Mouse (Mus musculus) CH12.LX (cell line): ENCODE results near the gene Rtn4rl1. TPM values are rescaled to one million over a fixed set of nuclear protein-coding genes. Genes with fewer than 3 reads are reported as not detected.

Experiments used
- DNase-seq: peaks from one replicate; pipeline ENCODE4 v3.0.0-alpha.2; 2013; ENCODE audit errors: extremely low read depth
- H3K27ac ChIP-seq: 2 replicates; pipeline ENCODE4 v1.5.1; 2012; ENCODE audit warnings: low read depth, mild to moderate bottlenecking, control low read depth, moderate library complexity; ENCODE audit not compliant: insufficient read depth
- H3K27me3 ChIP-seq: replicated peaks from 2 replicates; pipeline ENCODE3; 2012; ENCODE audit warnings: inconsistent platforms
- H3K36me3 ChIP-seq, 2 experiments: replicated peaks in 1 of 2; 2 replicates each; pipeline versions ENCODE3 to v1.6.1; 2012; ENCODE audit warnings: inconsistent platforms in 1 of 2, low read length in 1 of 2, mild to moderate bottlenecking in 1 of 2, mixed read lengths in 1 of 2, moderate library complexity in 1 of 2; ENCODE audit not compliant: control insufficient read depth in 1 of 2, insufficient read depth in 1 of 2
- H3K4me1 ChIP-seq, 2 experiments: 2 replicates each; pipeline ENCODE4 v1.6.1; 2012; ENCODE audit warnings: inconsistent platforms in 1 of 2, moderate library complexity in 1 of 2; ENCODE audit not compliant: insufficient read depth in 2 of 2, control insufficient read depth in 1 of 2
- H3K4me2 ChIP-seq: 2 replicates; pipeline ENCODE4 v1.6.1; 2012; ENCODE audit warnings: low read depth, mild to moderate bottlenecking, control low read depth; ENCODE audit not compliant: poor library complexity, insufficient read depth, severe bottlenecking
- H3K4me3 ChIP-seq, 3 experiments: fragments of 150-350 bp in 1 of 3; sonication (generic) in 1 of 3; replicated peaks in 1 of 3; 2 replicates each; pipeline versions ENCODE3 to v1.5.1; 2011 to 2012; ENCODE audit warnings: low read depth in 2 of 3, low read length in 2 of 3, mild to moderate bottlenecking in 2 of 3, moderate library complexity in 2 of 3, control low read depth in 1 of 3, improper control_type of control experiment in 1 of 3, inconsistent platforms in 1 of 3, mixed read lengths in 1 of 3; ENCODE audit not compliant: poor library complexity in 1 of 3
- H3K79me2 ChIP-seq: replicated peaks from 2 replicates; pipeline ENCODE4 v1.6.1; 2012; ENCODE audit warnings: mild to moderate bottlenecking, moderate library complexity; ENCODE audit not compliant: control insufficient read depth, poor library complexity, insufficient read depth, severe bottlenecking; ENCODE audit errors: extremely low read depth
- H3K9ac ChIP-seq: 2 replicates; pipeline ENCODE4 v1.6.1; 2012; ENCODE audit warnings: low read depth, mild to moderate bottlenecking, control low read depth, moderate library complexity; ENCODE audit not compliant: insufficient read depth
- H3K9me3 ChIP-seq: replicated peaks from 2 replicates; pipeline ENCODE3; 2012; ENCODE audit warnings: low read length, inconsistent platforms, mixed read lengths
- CHD1 ChIP-seq: IDR thresholded peaks from 2 replicates; pipeline ENCODE4 v1.6.1; 2012; ENCODE audit warnings: low read depth, low read length, improper control_type of control experiment, inconsistent platforms
- E2F4 ChIP-seq: IDR thresholded peaks from 2 replicates; pipeline ENCODE4 v1.6.1; 2011; ENCODE audit warnings: low read depth, low read length, improper control_type of control experiment; ENCODE audit not compliant: insufficient replicate concordance
- ELF1 ChIP-seq: IDR thresholded peaks from 2 replicates; pipeline ENCODE4 v1.6.1; 2014; ENCODE audit warnings: low read depth, mild to moderate bottlenecking, inconsistent platforms, low read length, improper control_type of control experiment
- JUND ChIP-seq: conservative IDR thresholded peaks from 2 replicates; pipeline ENCODE4 v1.6.1; 2011; ENCODE audit warnings: low read depth, low read length, improper control_type of control experiment
- MAX ChIP-seq: IDR thresholded peaks from 2 replicates; pipeline ENCODE4 v1.6.1; 2011; ENCODE audit warnings: low read length, improper control_type of control experiment
- MYC ChIP-seq: IDR thresholded peaks from 2 replicates; pipeline ENCODE4 v1.6.1; 2011; ENCODE audit warnings: low read depth, mild to moderate bottlenecking, improper control_type of control experiment, low read length
- PAX5 ChIP-seq: IDR thresholded peaks from 2 replicates; pipeline ENCODE4 v1.6.1; 2012; ENCODE audit warnings: low read length, inconsistent platforms, mixed read lengths
- POLR2A ChIP-seq: IDR thresholded peaks from 2 replicates; pipeline ENCODE4 v1.6.1; 2011; ENCODE audit warnings: low read depth, mild to moderate bottlenecking, improper control_type of control experiment, low read length
- POLR2AphosphoS2 ChIP-seq: IDR thresholded peaks from 2 replicates; pipeline ENCODE4 v1.6.1; 2011; ENCODE audit warnings: low read depth, low read length, improper control_type of control experiment
- RCOR1 ChIP-seq: conservative IDR thresholded peaks from 2 replicates; pipeline ENCODE4 v1.6.1; 2012; ENCODE audit warnings: low read depth, mild to moderate bottlenecking, inconsistent platforms, low read length, improper control_type of control experiment
- SMC3 ChIP-seq: IDR thresholded peaks from 2 replicates; pipeline ENCODE4 v1.6.1; 2011; ENCODE audit warnings: low read depth, low read length, improper control_type of control experiment
- UBTF ChIP-seq: IDR thresholded peaks from 2 replicates; pipeline ENCODE4 v1.6.1; 2012; ENCODE audit warnings: low read depth, mild to moderate bottlenecking, inconsistent platforms, low read length, improper control_type of control experiment, moderate library complexity
- USF2 ChIP-seq: conservative IDR thresholded peaks from 2 replicates; pipeline ENCODE4 v1.6.1; 2011; ENCODE audit warnings: low read depth, low read length, improper control_type of control experiment
- ZC3H11A ChIP-seq: IDR thresholded peaks from 2 replicates; pipeline ENCODE4 v1.6.1; 2012; ENCODE audit warnings: low read depth, mild to moderate bottlenecking, inconsistent platforms, low read length, improper control_type of control experiment
- ZKSCAN1 ChIP-seq: IDR thresholded peaks from 2 replicates; pipeline ENCODE4 v1.6.1; 2012; ENCODE audit warnings: low read depth, inconsistent platforms, low read length, improper control_type of control experiment, borderline replicate concordance
- ZNF384 ChIP-seq: IDR thresholded peaks from 2 replicates; pipeline ENCODE4 v1.6.1; 2012; ENCODE audit warnings: low read depth, low read length, improper control_type of control experiment, inconsistent platforms
- dilution Hi-C: fragments of 300-500 bp; cut with MboI; formaldehyde crosslinking; loops from 2 replicates; pipeline ENCODE4 v1.14.3; 2020; ENCODE audit warnings: low sequenced_read_pairs; ENCODE audit not compliant: extremely low pct_unique_long_range_greater_than_20kb, extremely low pct_ligation_motif_present
- in situ Hi-C: fragments of 300-500 bp; cut with MboI; formaldehyde crosslinking; loops from 3 replicates; pipeline ENCODE4 v1.14.3; 2019; ENCODE audit warnings: low sequenced_read_pairs, low pct_ligation_motif_present, low pct_unique_long_range_greater_than_20kb, mixed read lengths
- polyA plus RNA-seq: library from polyadenylated mRNA; unstranded; fragments of >175 nt; gene quantifications from 2 replicates; pipeline ENCODE4 v1.2.1, GENCODE M21; 2012; ENCODE audit warnings: low read depth; ENCODE audit not compliant: insufficient read length
- total RNA-seq, 2 experiments: library from RNA; depleted of rRNA; stranded (reverse); fragments of 300-350 nt in 1 of 2; fragments of >200 nt in 1 of 2; gene quantifications; 2 replicates each; pipeline ENCODE4 v1.2.3; 2012 to 2014

The Rtn4rl1 gene
- total and polyA plus RNA-seq, 3 experiments, result 0.04 to 0.09 TPM; not detected in 1

DNA sequence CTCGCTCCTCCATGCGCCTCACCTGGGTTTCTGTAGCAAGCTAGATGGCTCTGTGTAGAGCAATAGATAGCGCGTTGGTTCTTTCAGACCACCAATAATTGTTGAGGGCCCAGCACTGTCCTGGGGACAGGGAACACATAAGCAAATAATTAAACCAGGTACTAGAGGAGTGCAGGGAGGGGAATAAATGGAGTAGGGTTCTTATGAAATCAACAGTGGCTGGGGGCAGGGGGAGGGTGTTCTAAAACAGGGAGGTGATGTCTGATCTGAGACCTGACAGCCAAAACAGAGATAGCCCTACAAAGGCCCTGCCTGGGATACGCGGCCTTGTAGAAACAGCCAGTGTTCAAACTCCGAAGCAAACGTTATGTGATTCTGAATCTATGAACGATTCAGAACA lies 56.0 kb downstream of the Rtn4rl1 start:
- Histone ChIP-seq H3K79me2 (no peaks in the 10 kb centered on the region), H3K4me2 (no peak overlapping the region), H3K27ac (no peak overlapping the region), H3K9ac (no peak overlapping the region), H3K36me3 (no peaks in the 10 kb centered on the region), H3K4me1 (peaks cover 14 to 19% of the 10 kb centered on the region in 2 experiments), H3K4me3 (no peak overlapping the region), H3K9me3 (no peaks in the 10 kb centered on the region), H3K27me3 (no peaks in the 10 kb centered on the region)
- dilution Hi-C loops, result no loop called here
- in situ Hi-C loops, result loop anchor here (5.0 kb wide), 1 partner anchor 38 kb away; no protein-coding TSS in a partner anchor
- DNase-seq, result no peak
- TF ChIP-seq PAX5 (no peak), ZNF384 (no peak), MAX (no peak), POLR2A (no peak), E2F4 (no peak), MYC (no peak), CHD1 (no peak), ELF1 (no peak), JUND (no peak), SMC3 (no peak), POLR2AphosphoS2 (no peak)

DNA sequence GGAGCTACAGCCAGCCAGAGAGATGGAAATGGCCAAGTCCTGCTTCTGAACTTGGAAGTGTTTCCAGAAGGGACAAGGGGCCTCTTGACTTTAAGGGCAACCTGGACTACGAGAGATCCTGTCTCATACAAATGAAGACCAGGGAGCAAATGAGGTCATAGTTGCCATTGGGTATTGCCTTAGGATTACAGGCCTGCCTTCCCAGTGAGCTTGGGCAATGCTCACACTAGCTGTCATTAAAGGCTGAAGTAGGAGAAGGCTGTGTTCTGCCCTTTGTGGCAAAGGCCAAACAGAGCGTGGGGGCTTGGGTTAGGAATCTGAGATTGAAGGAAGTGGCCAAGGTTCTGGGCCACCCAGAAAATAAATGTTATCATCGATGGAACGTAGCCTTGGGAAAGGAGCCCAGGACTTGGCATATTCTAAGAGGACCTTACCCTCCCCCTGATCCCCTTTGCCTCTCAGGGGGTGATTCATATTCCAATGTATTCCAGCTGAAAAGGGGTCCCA lies 57.5 kb downstream of the Rtn4rl1 start:
- H3K9ac ChIP-seq, result no peak overlapping the region
- DNase-seq, result no peak
- TF ChIP-seq USF2 (no peak), RCOR1 (no peak), UBTF (no peak), ZC3H11A (no peak), ZKSCAN1 (no peak), MAX (no peak)
- no peak overlapping the region for H3K4me3 ChIP-seq
- no peaks in the 10 kb centered on the region for H3K9me3 ChIP-seq
- no peak overlapping the region for H3K4me2 ChIP-seq
- H3K4me1 ChIP-seq, result peaks cover 19 to 28% of the 10 kb centered on the region in 2 experiments
- no peaks in the 10 kb centered on the region for H3K36me3 ChIP-seq
- H3K79me2 ChIP-seq, result no peaks in the 10 kb centered on the region
- in situ Hi-C loops, result no loop called here
- dilution Hi-C loops, result no loop called here
- no peak overlapping the region for H3K27ac ChIP-seq
- no peaks in the 10 kb centered on the region for H3K27me3 ChIP-seq
